Mouse (Mus musculus): ENCODE data around the gene 1600002K03Rik.

DNA sequence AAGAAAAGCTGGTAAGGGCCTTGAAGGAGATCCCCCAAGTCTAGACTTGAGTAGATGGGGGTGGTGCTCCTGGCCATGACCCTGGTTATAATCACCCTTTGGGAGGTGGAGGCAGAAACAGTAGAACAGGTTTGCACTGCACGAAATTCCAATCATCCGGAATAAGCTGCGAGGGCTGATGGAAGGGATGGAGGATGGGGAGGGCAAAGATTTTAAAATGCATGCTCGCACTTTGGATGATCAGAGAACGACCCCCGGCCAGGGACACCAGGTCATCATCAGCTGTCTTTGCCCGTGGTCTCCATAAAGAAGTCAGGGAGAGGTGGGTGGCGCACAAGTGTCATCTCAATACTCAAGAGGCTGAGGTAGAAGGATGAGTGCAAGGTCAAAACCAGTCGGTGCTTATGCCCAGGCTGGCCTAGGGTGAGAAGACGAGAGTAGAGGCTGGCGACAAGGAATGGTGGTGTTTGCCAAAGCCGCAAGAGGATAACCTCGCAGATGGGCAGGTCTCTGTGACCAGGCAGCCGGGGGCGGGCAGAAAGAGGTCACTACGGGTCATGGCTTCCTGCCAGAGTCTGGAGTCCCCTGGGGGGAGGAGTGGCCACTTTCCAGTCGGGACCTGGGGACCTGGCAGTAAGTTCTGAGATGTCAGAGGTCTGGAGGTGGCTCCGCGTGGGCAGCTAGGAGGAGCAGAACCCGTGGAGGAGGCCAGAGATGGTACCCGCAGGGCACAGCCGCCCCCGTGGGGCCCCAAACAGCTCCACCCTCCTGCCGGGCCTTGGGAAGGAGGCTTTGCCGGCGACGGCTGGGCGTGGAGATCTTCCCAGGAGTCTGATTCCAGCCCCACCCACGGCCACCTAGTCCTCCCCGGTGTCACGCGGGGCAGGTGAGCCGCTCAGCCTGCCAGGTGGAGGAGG lies 12.0 kb upstream of the 1600002K03Rik start:
- no peak for TF ChIP-seq CTCF (conservative IDR thresholded peaks at IDR 0.05; ENCODE audit: low read length)
- no peak for TF ChIP-seq POU5F1 (IDR thresholded peaks at IDR 0.05; ENCODE audit: borderline replicate concordance, low read length)
